Mouse (Mus musculus): ENCODE results near the gene Glrx2. TPM values are rescaled to one million over a fixed set of nuclear protein-coding genes. Genes with fewer than 3 reads are reported as not detected.

Gene Glrx2
- total RNA-seq, 1 experiment = 35.6 TPM

DNA sequence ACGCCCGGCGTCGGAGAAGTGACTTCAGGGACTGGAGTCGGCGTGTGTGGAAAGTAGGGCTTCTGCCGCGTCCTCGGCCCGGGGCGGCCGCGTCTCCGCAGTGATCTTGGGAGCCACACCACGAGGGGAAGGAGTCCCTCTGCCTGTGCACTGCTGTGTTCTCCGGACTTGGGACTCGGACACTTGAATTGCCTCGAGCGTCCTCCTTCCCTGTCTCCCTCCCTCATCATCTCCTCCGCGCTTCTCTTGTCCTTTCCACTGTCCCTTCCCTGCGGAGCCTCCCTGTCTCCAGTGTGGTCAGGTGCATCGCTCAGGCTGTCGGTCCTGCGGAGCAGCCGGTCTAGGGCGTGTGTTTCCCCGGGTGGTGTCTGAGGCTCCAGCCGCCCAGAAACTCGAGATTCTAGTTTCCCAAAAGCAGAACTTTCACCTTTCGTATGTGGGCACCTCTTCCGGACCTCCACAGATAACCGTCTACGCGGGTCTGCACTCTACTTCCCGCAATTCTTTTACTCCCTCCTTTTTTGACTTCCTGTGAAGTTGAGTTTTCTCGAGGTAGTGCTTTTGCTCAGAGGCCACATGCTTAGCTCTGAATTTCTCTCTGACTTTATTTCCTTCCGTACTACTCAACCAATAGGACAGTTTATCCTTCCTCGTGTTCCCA lies 61.5 kb downstream of the Glrx2 start:
- H3K4me3 ChIP-seq (ENCODE audit: insufficient read depth in 1 of 2, low read depth in 1 of 2, low read length in 2 of 2, poor library complexity in 1 of 2, severe bottlenecking in 1 of 2) = peak overlapping the region; percentile 79 to 97
- DNase-seq (ENCODE audit: low read depth, low spot score) = peak; percentile 33
- H3K27ac ChIP-seq (ENCODE audit: insufficient read depth, low read depth, low read length, poor library complexity, severe bottlenecking) = peak overlapping the region; percentile 1; the same call in 1 of the 2 replicates
- no peak for TF ChIP-seq HCFC1 (IDR thresholded peaks at IDR 0.05; ENCODE audit: borderline replicate concordance, insufficient read depth, low read length)
- no peak for TF ChIP-seq CHD2 (IDR thresholded peaks at IDR 0.05; ENCODE audit: low read depth, low read length)
- no peak for TF ChIP-seq ZC3H11A (IDR thresholded peaks at IDR 0.05; ENCODE audit: borderline replicate concordance, low read depth, low read length)
- no peak for TF ChIP-seq MAFK (IDR thresholded peaks at IDR 0.05; ENCODE audit: insufficient read depth, low read depth, low read length)
- TF ChIP-seq ZNF384 (IDR thresholded peaks at IDR 0.05; ENCODE audit: low read depth, low read length) = no peak
- H3K36me3 ChIP-seq (ENCODE audit: control insufficient read depth, insufficient read depth, low read length, poor library complexity, severe bottlenecking) = no peaks in the 10 kb centered on the region; the same call in 1 of the 2 replicates
- no peaks in the 10 kb centered on the region for H3K9me3 ChIP-seq (ENCODE audit: control insufficient read depth, insufficient read depth, low read depth, low read length)
- peak overlapping the region; percentile 84 for H3K9ac ChIP-seq (ENCODE audit: insufficient read depth, low read depth, low read length, poor library complexity, severe bottlenecking)
- peaks cover 2% of the 10 kb centered on the region in 2 experiments; a peak in 1 of 4 replicates for H3K4me1 ChIP-seq (ENCODE audit: control insufficient read depth in 2 of 2, insufficient read depth in 2 of 2, low read length in 2 of 2, poor library complexity in 1 of 2)
- in situ Hi-C loops (cut with MboI; ENCODE audit: low sequenced_read_pairs in 2 of 2, unreplicated experiment in 2 of 2) = no loop called here

DNA sequence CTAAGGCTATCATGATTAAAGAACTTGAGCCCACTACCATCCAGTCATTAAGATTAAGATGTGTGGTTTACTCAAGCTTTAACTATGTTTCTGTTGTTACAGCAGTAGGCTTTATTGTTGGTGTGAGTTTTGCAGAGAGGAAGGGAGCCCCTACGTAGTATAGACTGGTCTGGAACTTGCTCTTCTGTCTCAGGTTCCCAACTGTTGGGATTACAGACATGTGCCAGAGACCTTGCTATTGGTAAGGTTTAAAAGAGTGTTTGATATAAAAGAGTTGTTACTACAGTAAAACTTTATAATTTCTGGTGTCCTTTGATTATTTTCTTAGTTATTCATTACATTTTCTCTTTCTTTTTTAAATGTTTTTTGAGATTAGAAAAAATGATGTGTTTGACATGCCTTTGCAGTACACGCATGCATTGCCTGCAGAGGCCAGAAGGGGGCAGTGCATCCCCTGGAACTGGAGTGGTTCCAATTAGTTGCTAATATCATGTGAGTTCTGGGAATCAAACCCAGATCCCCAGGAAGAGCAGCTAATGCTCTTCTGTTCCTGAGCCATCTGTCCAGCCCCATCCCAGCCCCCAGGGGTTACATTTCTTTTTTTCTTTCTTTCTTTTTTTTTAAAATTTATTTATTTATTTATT lies 72.6 kb downstream of the Glrx2 start:
- no peak overlapping the region for H3K4me3 ChIP-seq (ENCODE audit: insufficient read depth in 1 of 2, low read depth in 1 of 2, low read length in 2 of 2, poor library complexity in 1 of 2, severe bottlenecking in 1 of 2)
- in situ Hi-C loops (cut with MboI; ENCODE audit: low sequenced_read_pairs in 2 of 2, unreplicated experiment in 2 of 2) = no loop called here
- TF ChIP-seq ZC3H11A (IDR thresholded peaks at IDR 0.05; ENCODE audit: borderline replicate concordance, low read depth, low read length) (no peak), HCFC1 (IDR thresholded peaks at IDR 0.05; ENCODE audit: borderline replicate concordance, insufficient read depth, low read length) (no peak), ZNF384 (IDR thresholded peaks at IDR 0.05; ENCODE audit: low read depth, low read length) (no peak), CHD2 (IDR thresholded peaks at IDR 0.05; ENCODE audit: low read depth, low read length) (no peak), MAFK (IDR thresholded peaks at IDR 0.05; ENCODE audit: insufficient read depth, low read depth, low read length) (no peak)
- no peaks in the 10 kb centered on the region for H3K9me3 ChIP-seq (ENCODE audit: control insufficient read depth, insufficient read depth, low read depth, low read length)
- H3K4me1 ChIP-seq (ENCODE audit: control insufficient read depth in 2 of 2, insufficient read depth in 2 of 2, low read length in 2 of 2, poor library complexity in 1 of 2) = no peaks in the 10 kb centered on the region
- H3K9ac ChIP-seq (ENCODE audit: insufficient read depth, low read depth, low read length, poor library complexity, severe bottlenecking) = no peak overlapping the region
- no peak overlapping the region for H3K27ac ChIP-seq (ENCODE audit: insufficient read depth, low read depth, low read length, poor library complexity, severe bottlenecking)
- peaks cover 5% of the 10 kb centered on the region for H3K36me3 ChIP-seq (ENCODE audit: control insufficient read depth, insufficient read depth, low read length, poor library complexity, severe bottlenecking)
- peak; percentile 50 for DNase-seq (ENCODE audit: low read depth, low spot score)

Other genes starting within 250 kb of the Glrx2 start
- gene B3galt2, start 75.7 kb upstream of the Glrx2 start, total RNA-seq (2012; rRNA removed) = 0.21 and 0.22 TPM in 2 replicates
- gene Cdc73, start 13.4 kb upstream of the Glrx2 start, total RNA-seq (2012; rRNA removed) = 25.9 and 38.5 TPM in 2 replicates
- 16.8 TPM in 2 replicates for gene Trove2, start 60.7 kb downstream of the Glrx2 start, total RNA-seq (2012; rRNA removed)
- 41.7 and 58.5 TPM in 2 replicates for gene Uchl5, start 60.9 kb downstream of the Glrx2 start, total RNA-seq (2012; rRNA removed)

Measured in ES-E14 (cell line).